Comparison of ENCODE assay signal across 11 mouse cellular contexts in the genomic region with DNA sequence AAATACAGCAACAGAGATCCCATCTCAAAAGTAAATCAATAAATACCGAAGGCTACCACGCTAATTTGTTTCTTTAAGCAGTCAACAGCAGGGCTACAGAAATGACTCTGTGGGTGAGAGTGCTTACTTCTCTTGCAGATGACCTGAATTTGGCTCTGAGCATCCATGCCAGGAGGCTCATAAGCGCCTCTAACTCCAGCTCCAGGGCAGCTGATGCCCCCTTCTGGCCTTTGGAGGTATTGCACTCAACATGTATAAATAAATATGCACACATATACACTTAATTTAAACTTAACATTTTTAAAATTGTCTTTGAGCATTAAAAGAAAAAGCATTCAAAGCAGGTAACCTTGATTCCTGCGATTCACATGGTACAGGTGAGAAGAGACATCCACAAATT. TPM values are rescaled to one million over a fixed set of nuclear protein-coding genes. Genes with fewer than 3 reads are reported as not detected.
DNase-seq lines count a peak whose midpoint lies in the region; TF ChIP-seq lines count a peak whose summit lies in the region.
"Had no signal": no experiment of that assay in that cellular context is flagged by ENCODE, and none has a peak within 500 bp of the region (broad histone marks: within the 10 kb centered on the region; RNA-seq: fewer than 3 reads in every experiment).

No protein-coding gene starts in this region.

- no peak overlapping the region for H3K4me3 ChIP-seq in gastrocnemius, adult 2 months
- no peak overlapping the region for H3K4me3 ChIP-seq in spleen, adult 2 months (ENCODE audit: extremely low read depth, insufficient read depth, insufficient read length)
- no peak overlapping the region for H3K4me3 ChIP-seq in cortical plate, adult 2 months (ENCODE audit: insufficient read depth, low read length)
- H3K4me3 ChIP-seq: heart, embryonic 15.5 days; neural tube, embryonic 13.5 days had no signal

- H3K27ac ChIP-seq in gastrocnemius, adult 2 months, result no peak overlapping the region
- no peak overlapping the region for H3K27ac ChIP-seq in spleen, adult 2 months (ENCODE audit: insufficient read depth, low read length)
- no peak overlapping the region for H3K27ac ChIP-seq in cortical plate, adult 2 months (ENCODE audit: insufficient read depth, low read length)
- H3K27ac ChIP-seq: heart, embryonic 15.5 days; neural tube, embryonic 13.5 days had no signal

- DNase-seq in gastrocnemius, adult 2 months, result no peak
- DNase-seq in gastrocnemius, postnatal 14 days, result no peak
- no peak for DNase-seq in spleen, adult 2 months (ENCODE audit: low read depth in 1 of 2, low spot score in 2 of 2)
- no peak for DNase-seq in spleen, postnatal 36 days (ENCODE audit: low spot score in 2 of 2)
- peak; percentile 19 for DNase-seq in thymus, postnatal 14 days
- DNase-seq in left cerebral cortex, postnatal 4 days, result no peak
- DNase-seq in kidney, postnatal 10 days, result no peak
- DNase-seq: lung, postnatal 14 days had no signal

- 91% methylated on average over 4 of the region's 4 CpGs for WGBS in spleen, adult 2 months

- TF ChIP-seq CTCF in gastrocnemius, adult 2 months (IDR thresholded peaks at IDR 0.05), result peak; percentile 63
- TF ChIP-seq CTCF in spleen, adult 2 months (IDR thresholded peaks at IDR 0.05; ENCODE audit: extremely low read depth, insufficient read depth, insufficient read length, insufficient replicate concordance), result peak; percentile 16; the same call in 1 of the 2 replicates
- peak; percentile 25; the same call in 1 of the 2 replicates for TF ChIP-seq CTCF in cortical plate, adult 2 months (IDR thresholded peaks at IDR 0.05; ENCODE audit: extremely low read depth, insufficient read depth, low read length)

- no peaks in the 10 kb centered on the region for H3K36me3 ChIP-seq in spleen, adult 2 months (ENCODE audit: control insufficient read depth, insufficient read depth, low read length)
- H3K36me3 ChIP-seq: heart, embryonic 15.5 days had no signal

- intact Hi-C loops in gastrocnemius, adult 2 months (cut with DNase I), result no loop called here
- intact Hi-C loops in gastrocnemius, postnatal 14 days (cut with DNase I; ENCODE audit: low total_unique reads), result no loop called here
- intact Hi-C loops in left cerebral cortex, postnatal 4 days (cut with DNase I), result no loop called here

- no peaks in the 10 kb centered on the region for H3K4me1 ChIP-seq in spleen, adult 2 months (ENCODE audit: control insufficient read depth, insufficient read depth, insufficient read length)
- no peaks in the 10 kb centered on the region for H3K4me1 ChIP-seq in cortical plate, adult 2 months (ENCODE audit: control insufficient read depth, insufficient read depth, low read length)
- H3K4me1 ChIP-seq: heart, embryonic 15.5 days had no signal

- no peak for TF ChIP-seq POLR2A in spleen, adult 2 months (IDR thresholded peaks at IDR 0.05; ENCODE audit: low read depth, low read length)
- TF ChIP-seq POLR2A in cortical plate, adult 2 months (IDR thresholded peaks at IDR 0.05; ENCODE audit: extremely low read depth, insufficient read depth, low read length), result no peak

- no peaks in the 10 kb centered on the region for H3K27me3 ChIP-seq in spleen, adult 2 months (ENCODE audit: control insufficient read depth, insufficient read depth, low read length)
- H3K27me3 ChIP-seq: heart, embryonic 15.5 days; neural tube, embryonic 13.5 days had no signal

RNA-seq across cellular contexts. Expression of a gene that starts 7.3 kb away (rescaled TPM):
- under 1 TPM; 0.47 to 0.84 TPM for total RNA-seq in gastrocnemius, adult 2 months (2021)
- 1 to 10 TPM in 1 of 2 experiments, under 1 TPM in 1; 0.53 to 1.4 TPM for total RNA-seq in gastrocnemius, postnatal 14 days (2021)
- 0.28 and 0.41 TPM in 2 replicates for polyA plus RNA-seq in spleen, adult 2 months (2012; rRNA removed)
- 12.6 and 14.5 TPM in 2 replicates for polyA plus RNA-seq in cortical plate, adult 2 months (2012; rRNA removed)
- total RNA-seq in left cerebral cortex, postnatal 4 days (2021), result 10 to 100 TPM; 13.5 to 17.2 TPM

RNA-seq across cellular contexts. Expression of a gene that starts 7.5 kb away (rescaled TPM):
- total RNA-seq in gastrocnemius, adult 2 months (2021), result 10 to 100 TPM; 11.8 to 15.6 TPM
- total RNA-seq in gastrocnemius, postnatal 14 days (2021), result 10 to 100 TPM; 17.2 to 18.0 TPM
- 3.9 and 4.2 TPM in 2 replicates for polyA plus RNA-seq in spleen, adult 2 months (2012; rRNA removed)
- 35.6 and 37.0 TPM in 2 replicates for polyA plus RNA-seq in cortical plate, adult 2 months (2012; rRNA removed)
- 10 to 100 TPM; 55.6 to 60.1 TPM for total RNA-seq in left cerebral cortex, postnatal 4 days (2021)

RNA-seq across cellular contexts. Expression of a gene that starts 19.2 kb away (rescaled TPM):
- 10 to 100 TPM; 52.8 to 78.6 TPM for total RNA-seq in gastrocnemius, adult 2 months (2021)
- total RNA-seq in gastrocnemius, postnatal 14 days (2021), result 10 to 100 TPM; 78.3 to 80.4 TPM
- polyA plus RNA-seq in spleen, adult 2 months (2012; rRNA removed), result 18.7 and 19.5 TPM in 2 replicates
- 88.3 and 94.3 TPM in 2 replicates for polyA plus RNA-seq in cortical plate, adult 2 months (2012; rRNA removed)
- total RNA-seq in left cerebral cortex, postnatal 4 days (2021), result 100 to 1,000 TPM; 109 to 110 TPM

RNA-seq across cellular contexts. Expression of a gene that starts 36.2 kb away (rescaled TPM):
- total RNA-seq in gastrocnemius, adult 2 months (2021), result 10 to 100 TPM; 12.3 to 18.7 TPM
- total RNA-seq in gastrocnemius, postnatal 14 days (2021), result 10 to 100 TPM in 1 of 2 experiments, 1 to 10 TPM in 1; 9.8 to 11.1 TPM
- polyA plus RNA-seq in spleen, adult 2 months (2012; rRNA removed), result 11.5 and 16.3 TPM in 2 replicates
- polyA plus RNA-seq in cortical plate, adult 2 months (2012; rRNA removed), result 64.0 and 64.3 TPM in 2 replicates
- total RNA-seq in left cerebral cortex, postnatal 4 days (2021), result 10 to 100 TPM; 31.2 to 32.0 TPM

RNA-seq across cellular contexts. Expression of a gene that starts 39.2 kb away (rescaled TPM):
- 10 to 100 TPM; 24.4 to 28.5 TPM for total RNA-seq in gastrocnemius, adult 2 months (2021)
- 10 to 100 TPM; 17.7 to 18.0 TPM for total RNA-seq in gastrocnemius, postnatal 14 days (2021)
- polyA plus RNA-seq in spleen, adult 2 months (2012; rRNA removed), result 40.3 and 50.4 TPM in 2 replicates
- polyA plus RNA-seq in cortical plate, adult 2 months (2012; rRNA removed), result 36.4 and 36.9 TPM in 2 replicates
- 10 to 100 TPM; 62.4 to 62.9 TPM for total RNA-seq in left cerebral cortex, postnatal 4 days (2021)

Comparison
In these comparisons a context has a peak if more than half of its experiments do, and no peak if none do; other contexts are left out.
1. RNA of a gene that starts 7.3 kb away (total RNA-seq): 13.5 to 17.2 TPM in left cerebral cortex, postnatal 4 days; 0.53 to 1.4 TPM in gastrocnemius, postnatal 14 days and 0.47 to 0.84 TPM in gastrocnemius, adult 2 months; every median in the first group is over 4 times any median in the second.
2. Peak in every context shown above with its lines, with median percentiles within 50 percentile points of each other: CTCF ChIP-seq.